Mouse (Mus musculus) adrenal gland, adult 2 months (tissue): ENCODE measurements around the gene Camsap3. TPM values are rescaled to one million over a fixed set of nuclear protein-coding genes. Genes with fewer than 3 reads are reported as not detected.

ENCODE experiments used
- DNase-seq: peaks from one replicate; pipeline ENCODE4 v3.0.0; 2021
- polyA plus RNA-seq: library from polyadenylated mRNA; depleted of rRNA; stranded (reverse); fragments of >200 nt; gene quantifications from 2 replicates; pipeline ENCODE4 v1.2.3, GENCODE M21; 2012
- total RNA-seq, 2 experiments: library from RNA; stranded (reverse); gene quantifications; 2 replicates each; pipeline ENCODE4 v1.2.3; 2021

Camsap3 gene
- total and polyA plus RNA-seq, 3 experiments, result 5.2 to 13.3 (median 6.4) TPM

DNA sequence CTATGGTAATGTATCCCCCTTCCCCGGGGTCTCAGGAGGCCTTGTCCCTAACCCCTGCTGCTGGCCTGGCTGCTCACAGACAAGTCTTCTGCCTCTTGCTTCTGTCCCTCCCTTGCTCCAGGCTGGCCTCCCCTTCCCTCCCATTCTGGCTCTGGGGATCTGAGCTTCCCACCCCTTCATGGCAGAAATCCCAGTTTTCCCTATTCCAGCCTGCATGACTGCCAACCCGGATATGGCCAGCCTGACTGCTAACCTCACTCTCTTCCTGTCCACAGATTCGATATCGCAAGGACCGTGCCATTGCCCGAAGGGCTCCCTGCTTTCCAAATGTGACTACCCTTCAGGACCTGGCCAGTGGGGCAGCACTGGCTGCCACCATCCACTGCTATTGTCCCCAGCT lies 13.3 kb downstream of the Camsap3 start:
- DNase-seq, result no peak

DNA sequence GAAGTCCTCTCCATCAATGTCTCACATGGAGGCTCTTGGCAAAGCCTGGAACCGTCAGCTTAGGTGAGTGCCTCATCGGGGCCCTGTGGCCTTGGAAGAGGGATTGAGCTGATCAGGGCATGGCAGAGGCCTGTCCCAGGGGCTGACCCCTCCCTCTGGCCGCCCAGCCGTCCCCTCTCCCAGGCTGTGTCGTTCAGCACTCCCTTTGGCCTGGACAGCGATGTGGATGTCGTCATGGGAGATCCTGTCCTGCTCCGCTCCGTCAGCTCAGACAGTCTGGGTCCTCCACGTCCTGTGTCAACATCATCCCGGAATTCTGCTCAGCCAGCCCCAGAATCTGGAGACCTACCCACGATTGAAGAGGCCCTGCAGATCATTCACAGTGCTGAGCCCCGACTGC lies 16.3 kb downstream of the Camsap3 start:
- no peak for DNase-seq

DNA sequence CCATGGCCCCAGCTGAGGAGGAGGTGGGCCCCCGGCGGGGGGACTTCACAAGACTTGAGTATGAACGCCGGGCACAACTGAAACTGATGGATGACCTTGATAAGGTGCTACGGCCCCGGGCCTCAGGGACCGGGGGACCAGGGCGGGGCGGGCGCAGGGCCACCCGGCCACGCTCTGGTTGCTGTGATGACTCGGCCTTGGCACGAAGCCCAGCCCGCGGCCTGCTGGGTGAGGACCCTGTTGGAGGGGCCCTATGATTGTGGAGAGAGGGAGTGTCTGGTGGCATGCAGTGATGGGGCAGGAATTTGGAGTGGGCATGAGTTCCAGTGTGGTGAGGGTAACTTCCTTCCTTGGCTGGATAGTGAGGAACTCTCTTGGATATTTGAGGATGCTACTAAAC lies 19.5 kb downstream of the Camsap3 start:
- DNase-seq, result peak; percentile 48

DNA sequence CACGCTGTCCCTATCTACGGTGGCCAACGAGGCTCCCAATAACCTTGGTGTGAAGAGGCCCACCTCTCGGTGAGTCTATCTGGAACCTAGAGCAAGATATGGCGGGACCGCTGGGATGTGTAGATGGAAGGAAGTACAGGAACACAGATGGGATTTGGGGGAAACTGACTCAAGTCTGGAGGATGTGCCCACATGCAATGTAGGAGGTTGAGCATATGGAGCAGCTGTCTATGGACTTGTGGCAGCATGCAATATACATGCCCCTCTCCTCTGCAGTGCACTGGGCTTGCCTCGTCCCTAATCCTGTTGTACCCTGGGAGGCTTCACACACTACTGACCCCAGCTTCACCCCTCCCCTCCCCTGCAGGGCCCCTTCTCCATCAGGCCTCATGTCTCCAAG lies 20.7 kb downstream of the Camsap3 start:
- no peak for DNase-seq

DNA sequence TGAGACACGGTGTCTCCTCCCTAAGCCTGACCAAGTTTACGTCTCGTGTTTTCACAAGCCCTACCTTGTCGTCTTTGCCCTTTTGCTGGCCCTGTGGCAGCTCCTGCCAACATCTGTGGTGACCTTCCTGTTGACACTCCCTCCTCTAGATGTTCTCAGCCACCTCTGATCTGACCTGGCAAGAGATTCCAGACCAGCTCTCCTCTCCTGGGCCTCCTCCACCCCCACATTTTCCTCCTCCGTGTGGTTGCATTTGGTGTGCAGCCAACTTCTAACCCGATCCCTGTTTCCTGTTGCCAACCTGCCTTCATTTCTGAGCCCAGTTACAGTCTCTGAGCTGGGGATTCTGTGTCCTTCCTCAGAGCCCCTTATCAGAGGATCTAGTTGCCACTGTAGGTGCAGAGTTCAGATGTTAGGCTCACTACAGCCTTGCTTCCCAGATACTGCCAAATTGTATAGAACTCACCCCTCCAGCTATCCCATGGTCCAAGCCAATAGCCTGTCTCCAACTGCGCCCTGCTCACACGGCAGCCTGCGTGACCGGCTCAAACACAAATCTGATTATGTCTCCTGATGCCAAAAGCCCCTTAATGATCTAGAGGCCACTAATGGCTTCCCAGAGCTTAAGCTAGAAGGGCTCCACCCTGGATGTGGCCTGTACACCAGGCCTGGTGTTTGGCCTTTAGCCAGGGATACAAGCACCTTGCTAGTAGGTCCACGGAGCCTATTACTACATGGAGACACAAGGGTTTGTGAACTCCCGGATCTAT lies 22.1 kb downstream of the Camsap3 start:
- DNase-seq, result peak; percentile 51

DNA sequence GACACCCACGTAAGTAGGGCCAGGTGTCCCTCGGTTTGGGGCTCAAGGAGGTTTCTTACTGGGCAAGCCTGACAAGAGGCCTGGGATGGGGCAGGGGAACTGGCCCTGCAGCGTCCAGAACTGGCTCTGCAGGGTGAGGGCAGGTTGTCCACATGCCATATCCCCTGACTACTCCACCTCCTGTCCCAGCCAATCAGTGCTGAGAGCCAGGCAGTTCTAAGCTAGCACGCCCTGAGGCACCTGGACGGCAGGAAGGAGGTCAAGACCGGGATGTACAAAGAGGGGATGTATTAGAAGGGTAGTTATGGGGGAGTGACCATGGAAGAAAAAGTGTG lies 22.7 kb downstream of the Camsap3 start:
- DNase-seq, result no peak

DNA sequence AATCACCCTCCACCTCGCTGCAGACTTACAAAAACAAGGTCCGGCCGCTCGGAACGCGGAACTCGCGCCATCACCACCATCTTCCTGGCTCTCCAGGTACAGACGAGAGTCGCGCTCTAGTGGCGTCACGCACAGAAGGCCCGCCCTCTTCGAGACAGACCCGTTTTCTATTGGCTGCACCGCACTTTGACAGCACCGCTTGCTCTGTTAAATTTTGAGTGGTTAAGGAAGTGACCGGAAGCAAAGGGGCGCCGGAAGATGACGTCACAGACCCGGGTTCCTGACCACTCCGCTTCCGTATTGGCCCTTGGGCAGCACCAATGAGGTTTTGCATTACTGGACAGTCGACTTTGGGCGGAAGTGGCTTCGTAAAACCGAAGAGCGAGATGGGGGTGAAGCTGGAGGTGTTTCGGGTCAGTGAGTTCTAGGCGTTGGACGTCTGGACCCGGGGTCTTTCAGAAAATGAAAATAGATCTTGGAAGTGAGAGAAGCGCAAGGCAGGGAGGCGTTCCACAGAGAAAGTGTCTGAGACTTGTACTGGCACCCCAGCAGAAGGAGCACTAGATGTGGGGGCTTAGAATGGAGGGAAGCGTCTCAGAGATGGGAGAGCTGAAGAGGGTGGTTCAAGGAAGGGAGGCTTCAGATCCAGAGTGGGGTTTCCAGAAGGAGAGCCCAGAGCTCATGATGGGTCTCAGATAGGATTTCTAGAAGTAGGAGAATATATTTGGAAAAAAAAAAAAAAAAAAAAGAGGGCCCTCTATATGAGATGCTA lies 34.3 kb downstream of the Camsap3 start, which contains the start of the genes Xab2 and Pet100:
TSS of gene Xab2 (minus strand) at position 118 of the 772 bp plus-strand sequence.
TSS of gene Pet100 (plus strand) at position 350 of the 772 bp plus-strand sequence.
- peak; percentile 99 for DNase-seq

DNA sequence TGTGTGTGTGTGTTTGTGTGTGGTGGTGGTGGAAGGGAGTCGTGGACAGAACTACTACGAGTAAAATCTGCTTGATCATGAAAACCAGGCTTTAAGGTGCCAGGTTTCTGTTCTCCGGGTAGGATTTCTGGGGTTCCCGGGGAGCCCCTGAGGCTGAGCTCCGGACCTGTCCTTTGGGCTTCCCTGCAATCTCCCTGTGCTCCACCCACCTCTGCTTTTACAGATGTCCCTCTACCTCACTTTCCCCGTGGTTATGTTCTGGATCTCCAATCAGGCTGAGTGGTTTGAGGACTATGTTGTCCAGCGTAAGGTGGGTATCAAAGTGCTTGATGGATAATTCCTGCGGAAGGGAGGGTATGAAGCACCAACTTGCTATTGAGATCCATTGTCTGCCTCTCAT lies 35.0 kb downstream of the Camsap3 start:
- DNase-seq, result no peak

DNA sequence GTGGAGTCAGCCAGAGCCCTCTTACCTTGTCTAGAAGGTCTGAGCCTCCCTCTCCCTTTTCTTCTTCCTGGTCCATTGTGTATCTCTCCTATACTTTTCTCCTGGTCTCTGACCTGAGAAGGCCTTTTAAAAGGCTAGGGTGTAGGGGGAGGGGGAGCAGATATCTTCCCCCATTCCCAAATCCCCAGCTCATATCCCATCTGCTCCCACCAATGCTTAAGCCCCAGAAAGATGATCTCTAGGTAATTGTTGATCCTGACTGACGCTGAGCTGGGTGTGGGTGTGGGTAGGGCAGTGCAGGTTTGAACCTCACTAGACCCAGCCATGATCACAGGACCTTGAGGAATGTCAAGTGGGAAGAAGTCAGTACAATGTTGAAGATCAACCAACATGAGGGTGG lies 38.4 kb downstream of the Camsap3 start, which contains the start of gene Pcp2:
TSS of gene Pcp2 (minus strand) at position 101 of the 400 bp plus-strand sequence.
- no peak for DNase-seq

DNA sequence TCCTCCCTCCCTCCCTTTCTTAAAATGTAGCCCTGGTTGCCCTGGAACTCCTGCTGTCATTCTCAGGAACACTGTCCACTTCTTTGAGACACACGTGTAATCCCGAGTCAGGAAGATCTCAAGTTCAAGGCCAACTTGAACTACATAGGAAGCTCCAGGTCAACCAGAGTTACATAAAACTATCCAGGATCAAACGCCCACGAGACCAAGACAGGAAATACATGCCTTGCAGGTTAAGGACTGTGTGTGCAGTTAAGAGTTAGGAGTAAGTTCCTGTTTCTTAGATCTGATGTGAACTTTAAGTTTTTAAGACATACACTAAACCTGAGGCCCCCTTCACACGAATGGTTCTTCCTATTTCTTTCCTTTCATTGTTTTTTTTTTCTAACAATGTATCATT lies 39.9 kb downstream of the Camsap3 start:
- no peak for DNase-seq

DNA sequence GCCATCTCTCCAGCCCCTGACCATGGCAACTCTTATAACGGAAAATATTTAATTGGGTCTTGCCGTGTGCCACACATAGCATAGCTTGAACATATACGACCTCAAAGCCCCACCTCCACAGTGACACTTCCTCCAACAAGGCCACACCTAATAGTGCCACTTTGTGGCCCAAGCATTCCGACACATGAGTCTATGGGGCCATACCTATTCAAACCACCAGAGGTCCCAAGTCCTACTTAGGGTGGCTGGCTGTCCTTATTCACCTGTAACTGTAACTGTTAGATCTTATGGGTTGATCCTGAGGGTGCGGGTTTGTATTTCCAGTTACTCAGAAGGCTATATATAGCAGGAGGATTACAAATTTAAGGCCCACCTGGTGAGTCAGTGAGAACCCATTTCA lies 40.9 kb downstream of the Camsap3 start:
- no peak for DNase-seq

DNA sequence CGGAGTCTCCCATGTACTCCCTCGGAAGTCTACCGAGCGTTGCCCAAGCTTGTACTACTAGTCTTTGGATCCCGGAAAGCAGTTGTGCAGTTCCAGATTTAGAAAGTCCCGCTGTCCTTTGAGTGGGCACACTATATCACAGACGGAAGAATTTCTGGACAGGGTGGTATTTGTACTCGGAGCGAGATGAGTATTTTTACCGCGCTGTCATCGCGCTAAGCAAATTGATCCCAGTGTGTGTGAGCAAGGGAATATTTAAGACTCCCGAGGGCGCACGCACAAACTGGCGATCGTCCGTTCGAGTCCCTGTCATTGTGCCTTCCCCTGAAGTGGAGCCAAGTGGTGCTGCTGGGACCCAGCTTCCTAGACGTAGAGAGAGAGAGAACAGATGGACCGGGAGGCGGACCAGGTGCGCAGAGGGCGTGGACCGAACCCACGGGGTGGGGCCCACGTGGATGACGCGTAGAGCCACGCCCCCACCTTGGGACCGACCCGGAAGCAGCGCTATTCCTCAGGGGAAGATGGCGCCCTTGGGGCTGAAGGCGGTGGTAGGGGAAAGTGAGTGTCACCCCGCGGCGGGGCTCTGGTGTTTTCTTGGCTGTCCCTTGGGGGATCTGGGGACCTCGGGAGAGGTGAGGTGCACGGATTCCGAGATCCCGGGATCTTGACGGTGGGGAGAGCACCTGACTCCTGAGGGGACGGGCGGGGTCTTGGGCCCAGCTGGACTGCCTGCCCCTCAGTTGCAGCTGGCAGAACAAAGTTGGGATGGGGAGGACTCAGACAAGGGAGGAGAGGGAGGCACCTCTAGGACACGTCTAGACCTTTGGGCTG lies 43.8 kb downstream of the Camsap3 start, which contains the start of gene Stxbp2:
TSS of gene Stxbp2 (plus strand) at position 309 of the 831 bp plus-strand sequence.
- DNase-seq, result peak; percentile 86

DNA sequence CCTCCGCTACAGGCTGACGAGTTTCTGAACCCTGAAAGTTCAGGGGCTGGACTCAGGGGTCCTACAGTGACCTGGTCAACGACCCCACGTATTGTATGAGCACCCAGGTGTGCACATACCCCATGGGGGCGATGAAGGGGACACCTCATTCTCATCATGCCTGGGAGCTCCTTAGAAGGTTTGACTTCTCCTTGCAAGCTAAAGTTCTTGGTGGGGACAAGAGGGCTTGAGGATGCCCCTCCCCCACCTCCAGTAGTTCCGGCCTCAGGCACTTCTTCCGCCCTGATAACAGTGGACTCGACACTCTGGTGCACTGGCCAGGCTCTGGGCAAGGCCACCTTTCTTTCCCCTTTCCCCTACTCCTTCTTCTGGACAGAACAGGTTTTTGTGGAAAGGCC lies 44.4 kb downstream of the Camsap3 start:
- DNase-seq, result no peak

DNA sequence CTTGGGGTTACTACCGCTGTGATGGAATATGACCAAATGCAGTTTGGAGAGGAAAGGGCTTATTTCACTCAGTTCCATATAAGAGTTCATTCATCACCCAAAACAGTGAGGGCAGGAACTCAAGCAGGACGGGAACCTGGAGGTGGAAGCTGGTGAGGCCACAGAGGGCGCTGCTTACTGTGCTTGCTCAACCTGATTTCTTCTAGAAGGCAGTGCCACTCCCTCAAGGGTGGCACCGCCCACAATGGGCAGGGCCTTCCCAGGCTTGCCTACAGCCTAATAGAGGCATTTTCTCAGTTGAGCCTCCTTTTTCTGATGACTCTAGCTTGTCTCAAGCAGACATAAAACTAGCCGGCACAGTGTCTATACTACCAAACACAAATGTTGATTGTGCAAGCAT lies 58.7 kb downstream of the Camsap3 start:
- peak; percentile 74 for DNase-seq

DNA sequence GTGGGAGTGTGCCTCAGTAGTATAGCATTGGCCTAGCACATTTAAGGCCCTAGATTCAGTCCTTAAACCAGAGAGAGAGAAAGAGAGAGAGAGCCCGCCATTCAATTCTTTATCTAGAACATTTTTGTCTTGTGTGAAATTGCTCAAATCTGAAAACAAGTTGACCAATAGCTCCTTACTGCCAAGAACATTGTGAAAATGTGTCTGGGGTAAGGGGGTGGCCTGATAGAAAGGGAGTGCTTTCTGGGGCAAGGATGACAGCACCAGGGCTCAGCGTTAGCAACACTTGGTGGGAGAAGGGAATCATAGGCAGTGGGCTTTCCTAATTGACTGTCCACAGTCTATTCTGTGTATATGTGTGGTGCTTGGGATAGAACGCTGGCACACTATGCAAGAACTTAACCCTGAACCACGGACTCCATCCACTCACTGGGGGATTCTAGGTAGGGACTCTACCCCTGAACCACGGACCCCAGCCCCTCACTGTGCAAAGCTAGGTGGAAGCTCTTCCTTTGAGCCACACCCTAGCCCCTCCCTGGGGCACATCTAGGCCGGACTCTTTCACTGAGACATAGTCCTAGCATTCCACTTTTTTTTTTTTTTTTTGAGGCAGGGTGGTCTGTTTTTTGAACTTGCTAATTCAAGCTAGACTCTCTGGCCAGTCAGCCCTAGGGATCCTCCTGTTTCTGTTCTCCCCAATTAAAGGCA lies 59.9 kb downstream of the Camsap3 start:
- DNase-seq, result peak; percentile 35

DNA sequence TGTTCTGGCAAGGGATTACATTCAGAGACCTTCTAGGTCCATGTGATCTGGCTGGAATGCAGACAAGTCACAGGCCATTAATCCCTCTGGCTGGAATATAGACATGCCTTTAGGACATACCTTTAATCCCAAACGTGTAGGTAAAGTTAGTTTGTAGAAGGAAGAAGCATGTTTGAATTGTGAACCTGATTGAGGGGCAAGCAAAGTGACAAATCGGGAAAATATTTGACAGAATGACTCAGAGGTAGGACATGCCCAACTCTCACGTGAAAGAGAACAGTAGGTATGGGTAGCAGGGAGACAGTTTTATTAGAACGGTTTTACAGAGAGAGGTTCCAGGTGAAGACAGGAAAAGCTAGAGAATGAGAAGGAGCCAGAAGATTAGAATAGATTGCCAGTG lies 60.5 kb downstream of the Camsap3 start:
- no peak for DNase-seq

DNA sequence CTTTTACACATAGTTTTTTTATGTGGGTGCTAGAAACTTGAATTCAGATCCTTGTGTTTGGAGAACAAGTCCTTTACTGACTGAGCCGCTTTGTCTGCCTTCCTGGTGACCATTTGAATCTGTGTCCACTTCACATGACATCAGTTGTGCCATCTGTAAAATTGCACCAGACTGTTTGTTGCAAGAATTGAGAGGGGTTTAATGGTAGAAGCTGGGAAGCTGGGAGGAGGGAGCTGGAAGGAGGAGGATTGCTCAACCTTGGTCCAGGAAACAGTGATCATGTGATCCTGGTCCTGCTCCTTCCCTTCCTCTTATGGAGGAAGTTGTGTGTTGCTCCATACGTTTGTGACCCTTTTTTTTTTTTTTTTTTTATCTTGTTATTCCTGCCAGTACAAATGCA lies 61.2 kb downstream of the Camsap3 start:
- DNase-seq, result no peak

DNA sequence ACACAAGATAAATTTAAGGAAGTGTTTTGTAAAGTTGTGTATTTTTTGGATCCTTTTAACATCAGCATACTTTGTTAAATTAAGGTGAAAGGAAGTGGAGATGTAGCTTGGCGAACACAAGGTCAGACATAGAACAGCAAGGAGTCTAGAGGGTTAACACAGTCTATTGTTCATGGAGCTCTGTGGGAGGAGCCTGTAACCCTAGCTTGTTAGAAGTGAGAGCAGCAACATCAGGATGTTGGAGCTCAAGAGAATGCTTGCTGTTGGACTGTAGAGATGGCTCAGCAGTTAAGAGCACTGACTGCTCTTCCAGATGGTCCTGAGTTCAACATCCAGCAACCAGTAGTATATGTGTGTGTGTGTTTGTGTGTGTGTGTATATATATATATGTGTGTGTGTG lies 61.9 kb downstream of the Camsap3 start:
- DNase-seq, result no peak

DNA sequence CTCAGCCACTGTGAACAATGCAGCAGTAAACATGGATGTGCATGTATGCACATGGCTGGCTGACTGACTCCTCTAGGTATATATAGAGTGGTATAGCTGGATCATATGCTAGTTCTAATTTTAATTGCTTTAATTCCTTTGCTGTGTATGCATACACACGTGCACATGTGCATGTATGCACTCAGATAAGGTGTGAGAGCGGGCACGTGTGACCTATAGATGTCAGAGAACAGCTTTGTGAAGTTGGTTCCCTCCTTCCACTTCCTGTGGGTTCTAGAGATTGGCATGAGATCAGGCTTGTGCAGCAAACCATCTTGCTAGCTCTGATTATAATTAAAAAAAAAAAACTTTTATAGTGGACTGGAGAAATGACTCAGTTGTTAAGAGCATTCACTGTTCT lies 65.8 kb downstream of the Camsap3 start:
- no peak for DNase-seq

DNA sequence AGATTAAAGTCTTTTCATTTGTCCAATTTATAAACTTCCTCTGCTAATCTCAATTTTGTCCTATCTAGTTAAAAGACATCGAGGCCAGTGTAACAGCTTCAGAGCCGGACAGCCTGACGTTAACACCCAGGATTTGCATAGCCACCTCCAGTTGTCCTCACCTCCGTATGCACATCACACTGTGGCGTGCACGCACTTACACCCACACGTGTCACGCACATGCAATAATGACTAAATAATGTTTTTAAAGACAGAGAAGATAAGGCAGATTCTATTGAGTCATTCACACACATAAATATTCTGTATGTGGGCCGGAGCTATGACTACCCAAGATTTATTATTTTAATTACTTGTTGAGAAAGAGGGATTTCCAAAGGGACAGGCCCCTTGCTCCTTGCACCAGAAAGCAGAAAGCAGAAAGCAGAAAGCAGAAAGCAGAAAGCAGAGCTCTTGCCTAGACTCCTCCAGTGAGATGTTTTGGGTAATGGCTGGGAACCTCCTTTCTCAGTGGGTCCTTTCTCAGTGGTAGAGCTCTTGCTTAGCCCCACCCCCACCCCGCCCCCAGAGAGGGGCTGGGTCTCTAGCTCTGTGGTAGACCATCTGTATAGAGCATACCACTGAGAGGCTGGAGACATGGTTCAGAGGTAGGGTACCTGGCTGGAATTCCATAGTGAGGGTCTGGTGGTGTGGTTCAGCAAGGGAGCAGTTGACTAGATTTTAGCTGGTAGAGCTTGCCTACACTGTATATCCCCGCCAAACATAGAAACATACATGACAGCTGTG lies 67.8 kb downstream of the Camsap3 start:
- DNase-seq, result no peak

DNA sequence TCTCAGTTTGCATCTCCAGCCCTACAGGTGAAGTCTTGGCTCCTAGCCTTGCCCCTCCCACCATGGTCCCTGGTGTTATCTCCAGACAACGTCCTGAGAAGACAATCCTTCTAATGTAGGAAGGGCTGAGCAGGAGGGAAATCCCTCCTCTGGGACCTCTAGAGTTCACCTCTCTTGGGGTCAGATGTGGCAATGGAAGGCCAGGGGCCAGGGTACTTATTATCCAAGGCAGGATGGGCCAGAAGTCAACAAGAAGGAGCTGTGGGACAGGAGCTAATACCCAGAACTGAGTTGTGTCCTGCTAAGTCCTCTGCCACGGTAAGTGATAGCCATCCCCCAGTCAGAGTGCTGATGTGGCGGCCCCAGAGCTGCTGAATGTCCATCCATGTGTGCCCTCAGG lies 68.4 kb downstream of the Camsap3 start, which contains the start of gene Retn:
TSS of gene Retn (plus strand) at position 245 of the 400 bp plus-strand sequence.
- peak; percentile 37 for DNase-seq
